Comparison of ENCODE assay signal across 8 mouse cellular contexts in genomic region chr10:52690992-52691731, GRCm38 (mm10). TPM values are rescaled to one million over a fixed set of nuclear protein-coding genes. Genes with fewer than 3 reads are reported as not detected.
DNase-seq lines count a peak whose midpoint lies in the region; ATAC-seq and TF ChIP-seq lines count a peak whose summit lies in the region.

No protein-coding gene starts in this region.

- TF ChIP-seq CTCF in kidney, postnatal 0 days (IDR thresholded peaks at IDR 0.05; ENCODE audit: low read depth) = no peak

- peak overlapping the region; percentile 92 for H3K4me2 ChIP-seq in heart, embryonic 12.5 days
- peak overlapping the region; percentile 96 for H3K4me2 ChIP-seq in kidney, postnatal 0 days (ENCODE audit: low read length)
- peak overlapping the region; percentile 67 for H3K4me2 ChIP-seq in liver, embryonic 16.5 days (ENCODE audit: low read depth, low read length)

- 2% methylated on average over 45 of the region's 45 CpGs for WGBS in heart, embryonic 12.5 days
- WGBS in kidney, postnatal 0 days = under 1% methylated on average over 45 of the region's 45 CpGs
- 2% methylated on average over 44 of the region's 45 CpGs for whole genome bisulfite sequencing in liver, embryonic 16.5 days (ENCODE audit: insufficient replicate concordance)

- H3K27ac ChIP-seq in heart, embryonic 12.5 days (ENCODE audit: poor library complexity, severe bottlenecking) = no peak overlapping the region
- H3K27ac ChIP-seq in kidney, postnatal 0 days = no peak overlapping the region
- no peak overlapping the region for H3K27ac ChIP-seq in liver, embryonic 16.5 days (ENCODE audit: low read length)

- H3K9me3 ChIP-seq in heart, embryonic 12.5 days (replicated peaks) = peaks cover 3% of the 10 kb centered on the region; the same call in 1 of the 2 replicates
- H3K9me3 ChIP-seq in kidney, postnatal 0 days (replicated peaks; ENCODE audit: low read length) = no peaks in the 10 kb centered on the region
- H3K9me3 ChIP-seq in liver, embryonic 16.5 days (replicated peaks; ENCODE audit: control insufficient read depth, low read length) = no peaks in the 10 kb centered on the region

- H3K4me1 ChIP-seq in heart, embryonic 12.5 days (replicated peaks) = peaks cover 4% of the 10 kb centered on the region
- no peaks in the 10 kb centered on the region for H3K4me1 ChIP-seq in kidney, postnatal 0 days (replicated peaks; ENCODE audit: insufficient read depth, low read length)
- H3K4me1 ChIP-seq in liver, embryonic 16.5 days (ENCODE audit: control insufficient read depth, low read depth, low read length) = no peaks in the 10 kb centered on the region

- peak; percentile 52 for ATAC-seq in heart, embryonic 12.5 days (ENCODE audit: insufficient number of reproducible peaks, low FRiP score)
- ATAC-seq in kidney, postnatal 0 days (replicated peaks; ENCODE audit: low FRiP score, low read depth) = peak; percentile 71
- peak; percentile 21; the same call in 1 of the 2 replicates for ATAC-seq in liver, embryonic 16.5 days (ENCODE audit: low read depth)

- H3K9ac ChIP-seq in heart, embryonic 12.5 days = peak overlapping the region; percentile 75
- peak overlapping the region; percentile 56 for H3K9ac ChIP-seq in kidney, postnatal 0 days (ENCODE audit: low read depth, low read length)
- no peak overlapping the region for H3K9ac ChIP-seq in liver, embryonic 16.5 days (ENCODE audit: low read depth, low read length)

- H3K27me3 ChIP-seq in heart, embryonic 12.5 days (replicated peaks) = peaks cover 7% of the 10 kb centered on the region; the same call in 1 of the 2 replicates
- H3K27me3 ChIP-seq in kidney, postnatal 0 days (ENCODE audit: insufficient read depth, low read length) = no peaks in the 10 kb centered on the region
- peaks cover 20% of the 10 kb centered on the region for H3K27me3 ChIP-seq in liver, embryonic 16.5 days (ENCODE audit: control insufficient read depth, insufficient read depth, low read depth, low read length)

- H3K36me3 ChIP-seq in heart, embryonic 12.5 days = no peaks in the 10 kb centered on the region
- no peaks in the 10 kb centered on the region for H3K36me3 ChIP-seq in kidney, postnatal 0 days (ENCODE audit: insufficient read depth, low read length)
- no peaks in the 10 kb centered on the region for H3K36me3 ChIP-seq in liver, embryonic 16.5 days (ENCODE audit: control insufficient read depth, insufficient read depth)

- DNase-seq in heart, adult 8-10 months (ENCODE audit: low spot score) = no peak
- peak; percentile 13 to 21 for DNase-seq in cerebellum, postnatal 36 days
- peak; percentile 20 for DNase-seq in gastrocnemius, postnatal 25 days
- DNase-seq in kidney, postnatal 0 days (ENCODE audit: low spot score) = peak; percentile 16
- DNase-seq in right cerebral cortex, postnatal 25 days = peak; percentile 52
- no peak for DNase-seq in spleen, postnatal 36 days (ENCODE audit: low spot score in 2 of 2)

- H3K4me3 ChIP-seq in heart, embryonic 12.5 days = peak overlapping the region; percentile 68
- peak overlapping the region; percentile 54 for H3K4me3 ChIP-seq in kidney, postnatal 0 days (replicated peaks; ENCODE audit: low read depth, low read length)
- H3K4me3 ChIP-seq in liver, embryonic 16.5 days (ENCODE audit: low read depth, low read length) = peak overlapping the region; percentile 57

RNA-seq across cellular contexts. Expression of gene Slc35f1, which starts 0.8 kb away (rescaled TPM):
- polyA plus RNA-seq in heart, embryonic 12.5 days (2016; fragmentation: Nextera tagmentation; extraction: Ambion mirVana) = 1.6 and 1.9 TPM in 2 replicates
- under 1 TPM; 0.66 to 0.88 (median 0.74) TPM for total RNA-seq in heart, adult 8-10 months (2022)
- total RNA-seq in gastrocnemius, postnatal 25 days (2021) = under 1 TPM; 0.38 to 0.46 TPM
- polyA plus RNA-seq in kidney, postnatal 0 days (2015; fragmentation: Nextera tagmentation; extraction: Ambion mirVana) = 2.1 and 2.2 TPM in 2 replicates
- 0.01 and 0.02 TPM in 2 replicates for polyA plus RNA-seq in liver, embryonic 16.5 days (2015; fragmentation: Nextera tagmentation; extraction: Ambion mirVana)

Comparison
In these comparisons a context has a peak if more than half of its experiments do, and no peak if none do; other contexts are left out.
1. ATAC-seq: peak in every context shown above with its lines; median percentile 71 in kidney, postnatal 0 days; 52 in heart, embryonic 12.5 days; 21 in liver, embryonic 16.5 days.
2. DNase-seq: peak in cerebellum, postnatal 36 days (2 of 2), gastrocnemius, postnatal 25 days (single experiment), kidney, postnatal 0 days (single experiment) and right cerebral cortex, postnatal 25 days (single experiment); none in heart, adult 8-10 months (single experiment) and spleen, postnatal 36 days (0 of 2).
3. Peak in every context shown above with its lines, with median percentiles within 50 percentile points of each other: H3K4me2 ChIP-seq and H3K4me3 ChIP-seq.